In genomic region chr5:107724661-107725434, GRCm38 (mm10) we compare ENCODE assay signal across 8 mouse cellular contexts. TPM values are rescaled to one million over a fixed set of nuclear protein-coding genes. Genes with fewer than 3 reads are reported as not detected.
DNase-seq lines count a peak whose midpoint lies in the region; ATAC-seq and TF ChIP-seq lines count a peak whose summit lies in the region.

No protein-coding gene starts in this region.

- DNase-seq in lung, embryonic 14.5 days: peak; percentile 49
- no peak for DNase-seq in lung, postnatal 10 days
- peak; percentile 68 for DNase-seq in embryo, embryonic 10 days (ENCODE audit: low spot score)
- DNase-seq in lung, postnatal 0 days (ENCODE audit: low spot score): no peak
- no peak for DNase-seq in right cerebral cortex, postnatal 25 days
- DNase-seq in cerebellum, postnatal 36 days: no peak

- peaks cover 97% of the 10 kb centered on the region for H3K27me3 ChIP-seq in lung, embryonic 14.5 days (ENCODE audit: insufficient read depth, low read length)
- peaks cover 94% of the 10 kb centered on the region for H3K27me3 ChIP-seq in hindbrain, embryonic 12.5 days
- H3K27me3 ChIP-seq in lung, postnatal 0 days (replicated peaks; ENCODE audit: insufficient read depth, low read length): peaks cover 79% of the 10 kb centered on the region
- H3K27me3 ChIP-seq in stomach, embryonic 15.5 days (replicated peaks): peaks cover 76% of the 10 kb centered on the region

- ATAC-seq in lung, embryonic 14.5 days (ENCODE audit: insufficient read depth): peak; percentile 11; the same call in 1 of the 2 replicates
- peak; percentile 11; the same call in 1 of the 2 replicates for ATAC-seq in hindbrain, embryonic 12.5 days (ENCODE audit: low FRiP score)
- ATAC-seq in lung, postnatal 0 days: no peak; the same call in 1 of the 2 replicates
- ATAC-seq in stomach, embryonic 15.5 days (ENCODE audit: insufficient read depth, low FRiP score, low read depth): 0 out of 2 replicates have a peak, but pooled peaks have one; percentile 41

- no peak overlapping the region for H3K9ac ChIP-seq in lung, embryonic 14.5 days
- H3K9ac ChIP-seq in hindbrain, embryonic 12.5 days: no peak overlapping the region
- no peak overlapping the region for H3K9ac ChIP-seq in lung, postnatal 0 days (replicated peaks; ENCODE audit: low read depth)
- no peak overlapping the region for H3K9ac ChIP-seq in stomach, embryonic 15.5 days

- no peak overlapping the region for H3K27ac ChIP-seq in lung, embryonic 14.5 days (ENCODE audit: low read depth)
- no peak overlapping the region for H3K27ac ChIP-seq in hindbrain, embryonic 12.5 days
- no peak overlapping the region for H3K27ac ChIP-seq in lung, postnatal 0 days (ENCODE audit: low read length)
- H3K27ac ChIP-seq in stomach, embryonic 15.5 days: peak overlapping the region; percentile 54

- no peaks in the 10 kb centered on the region for H3K36me3 ChIP-seq in lung, embryonic 14.5 days (ENCODE audit: insufficient read depth)
- no peaks in the 10 kb centered on the region for H3K36me3 ChIP-seq in hindbrain, embryonic 12.5 days
- no peaks in the 10 kb centered on the region for H3K36me3 ChIP-seq in lung, postnatal 0 days (ENCODE audit: insufficient read depth, low read length)
- no peaks in the 10 kb centered on the region for H3K36me3 ChIP-seq in stomach, embryonic 15.5 days

- no peaks in the 10 kb centered on the region for H3K9me3 ChIP-seq in lung, embryonic 14.5 days (ENCODE audit: low read depth, low read length)
- no peaks in the 10 kb centered on the region for H3K9me3 ChIP-seq in hindbrain, embryonic 12.5 days (replicated peaks)
- H3K9me3 ChIP-seq in lung, postnatal 0 days (ENCODE audit: low read length): no peaks in the 10 kb centered on the region
- no peaks in the 10 kb centered on the region for H3K9me3 ChIP-seq in stomach, embryonic 15.5 days

- WGBS in lung, embryonic 14.5 days: 1% methylated on average over 52 of the region's 52 CpGs
- WGBS in hindbrain, embryonic 12.5 days: under 1% methylated on average over 49 of the region's 52 CpGs
- WGBS in lung, postnatal 0 days: 2% methylated on average over 52 of the region's 52 CpGs
- WGBS in stomach, embryonic 15.5 days: 1% methylated on average over 52 of the region's 52 CpGs

- no peak for TF ChIP-seq EP300 in lung, postnatal 0 days (IDR thresholded peaks at IDR 0.05)

- H3K4me1 ChIP-seq in lung, embryonic 14.5 days (ENCODE audit: insufficient read depth): peaks cover 11% of the 10 kb centered on the region
- H3K4me1 ChIP-seq in hindbrain, embryonic 12.5 days: peaks cover 40% of the 10 kb centered on the region
- peaks cover 44% of the 10 kb centered on the region for H3K4me1 ChIP-seq in lung, postnatal 0 days (ENCODE audit: insufficient read depth, low read depth, low read length)
- H3K4me1 ChIP-seq in stomach, embryonic 15.5 days: peaks cover 57% of the 10 kb centered on the region

- H3K4me2 ChIP-seq in lung, embryonic 14.5 days: peak overlapping the region; percentile 60
- peak overlapping the region; percentile 40 for H3K4me2 ChIP-seq in hindbrain, embryonic 12.5 days (replicated peaks)
- peak overlapping the region; percentile 56 for H3K4me2 ChIP-seq in lung, postnatal 0 days (replicated peaks; ENCODE audit: low read depth, low read length)
- peak overlapping the region; percentile 64 for H3K4me2 ChIP-seq in stomach, embryonic 15.5 days

- peak overlapping the region; percentile 26 for H3K4me3 ChIP-seq in lung, embryonic 14.5 days (ENCODE audit: low read depth, low read length)
- H3K4me3 ChIP-seq in hindbrain, embryonic 12.5 days: peak overlapping the region; percentile 17
- H3K4me3 ChIP-seq in lung, postnatal 0 days (ENCODE audit: low read depth, low read length): peak overlapping the region; percentile 33
- H3K4me3 ChIP-seq in stomach, embryonic 15.5 days (replicated peaks): peak overlapping the region; percentile 35

- TF ChIP-seq CTCF in lung, embryonic 14.5 days (IDR thresholded peaks at IDR 0.05; ENCODE audit: low read depth): no peak
- TF ChIP-seq CTCF in lung, postnatal 0 days (IDR thresholded peaks at IDR 0.05): no peak

RNA-seq across cellular contexts. Expression of gene Gfi1, which starts 1.0 kb away (rescaled TPM):
- polyA plus RNA-seq in lung, embryonic 14.5 days (2014; fragmentation: Nextera tagmentation; extraction: Ambion mirVana): 0.07 and 0.14 TPM in 2 replicates
- polyA plus RNA-seq in hindbrain, embryonic 12.5 days (2016; fragmentation: Nextera tagmentation; extraction: Ambion mirVana): 0.23 TPM in 1 of 2 replicates, not detected in the other
- polyA plus RNA-seq in lung, postnatal 0 days (2015; fragmentation: Nextera tagmentation; extraction: Ambion mirVana): 0.08 TPM in 2 replicates
- polyA plus RNA-seq in stomach, embryonic 15.5 days (2015; fragmentation: Nextera tagmentation; extraction: Ambion mirVana): 1.6 and 2.5 TPM in 2 replicates

Comparison
In these comparisons a context has a peak if more than half of its experiments do, and no peak if none do; other contexts are left out.
1. DNase-seq: peak in lung, embryonic 14.5 days (single experiment) and embryo, embryonic 10 days (single experiment); none in lung, postnatal 10 days (single experiment), lung, postnatal 0 days (single experiment), right cerebral cortex, postnatal 25 days (single experiment) and cerebellum, postnatal 36 days (0 of 2).
2. Peak in every context shown above with its lines, with median percentiles within 50 percentile points of each other: H3K4me2 ChIP-seq and H3K4me3 ChIP-seq.